Mouse (Mus musculus) retina, postnatal 1 day (tissue): Measurements from ENCODE around the gene Ttc9c.

Experiments used
- DNase-seq: peaks from one replicate; pipeline ENCODE4 v3.0.0-alpha.2; 2012

The Ttc9c gene

DNA sequence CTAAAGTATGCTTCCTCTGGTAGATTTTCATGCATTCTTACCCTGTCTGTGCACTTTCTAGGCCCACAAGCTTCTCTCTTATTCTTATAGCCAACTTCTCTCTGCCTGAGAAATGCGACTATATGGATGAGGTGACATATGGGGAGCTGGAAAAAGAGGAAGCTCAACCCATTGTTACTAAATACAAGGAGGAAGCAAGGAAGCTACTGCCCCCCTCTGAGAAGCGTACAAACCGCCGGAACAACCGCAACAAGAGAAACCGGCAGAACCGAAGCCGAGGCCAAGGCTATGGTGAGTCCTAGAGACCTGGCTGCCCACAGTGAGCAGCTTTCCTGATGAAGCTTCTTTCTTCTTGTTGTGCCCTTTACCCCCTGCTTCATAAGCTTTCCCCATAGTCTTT is 10.5 kb upstream of the Ttc9c start, which contains the start of gene AC129217.1:
Gene AC129217.1 (plus strand): TSS at position 114 of the 400 bp plus-strand sequence.
- no peak for DNase-seq

DNA sequence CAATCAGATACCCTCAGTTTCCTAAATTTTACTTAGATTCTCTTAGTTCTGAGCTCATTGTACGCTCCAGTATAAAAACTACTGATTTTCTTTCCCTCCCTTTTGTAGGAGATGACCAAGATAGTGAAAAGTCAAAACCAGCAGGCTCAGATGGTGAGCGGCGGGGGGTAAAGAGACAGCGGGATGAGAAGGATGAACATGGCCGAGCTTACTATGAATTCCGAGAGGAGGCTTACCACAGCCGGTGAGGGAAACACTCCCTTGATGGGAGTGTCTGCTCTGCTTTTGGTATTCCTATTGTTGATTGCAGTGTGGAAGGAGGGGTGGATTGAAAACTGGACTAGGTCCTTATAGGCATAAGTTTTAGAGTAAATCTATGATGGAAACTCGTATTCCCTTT is 3.6 kb upstream of the Ttc9c start:
- DNase-seq, result no peak

DNA sequence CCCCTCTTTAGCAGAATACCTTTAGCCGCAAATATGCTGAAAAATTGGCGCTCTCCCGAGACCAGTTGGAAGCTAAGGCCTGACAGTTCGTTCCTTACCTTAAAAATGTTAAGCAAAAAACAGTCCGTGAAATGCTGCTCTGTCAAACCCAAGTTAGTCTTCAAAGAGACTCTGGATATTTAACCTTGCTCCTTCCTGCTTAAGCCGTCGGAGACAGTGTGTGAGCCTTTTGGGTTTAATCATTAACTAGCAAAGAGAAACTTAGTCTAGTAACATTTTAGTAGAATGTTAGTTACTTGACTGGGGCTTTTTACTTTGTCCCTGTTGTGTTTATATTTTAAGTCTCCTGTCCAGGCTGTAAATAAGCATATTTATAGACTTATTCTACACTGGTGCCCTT is 2.0 kb upstream of the Ttc9c start:
- DNase-seq, result no peak

DNA sequence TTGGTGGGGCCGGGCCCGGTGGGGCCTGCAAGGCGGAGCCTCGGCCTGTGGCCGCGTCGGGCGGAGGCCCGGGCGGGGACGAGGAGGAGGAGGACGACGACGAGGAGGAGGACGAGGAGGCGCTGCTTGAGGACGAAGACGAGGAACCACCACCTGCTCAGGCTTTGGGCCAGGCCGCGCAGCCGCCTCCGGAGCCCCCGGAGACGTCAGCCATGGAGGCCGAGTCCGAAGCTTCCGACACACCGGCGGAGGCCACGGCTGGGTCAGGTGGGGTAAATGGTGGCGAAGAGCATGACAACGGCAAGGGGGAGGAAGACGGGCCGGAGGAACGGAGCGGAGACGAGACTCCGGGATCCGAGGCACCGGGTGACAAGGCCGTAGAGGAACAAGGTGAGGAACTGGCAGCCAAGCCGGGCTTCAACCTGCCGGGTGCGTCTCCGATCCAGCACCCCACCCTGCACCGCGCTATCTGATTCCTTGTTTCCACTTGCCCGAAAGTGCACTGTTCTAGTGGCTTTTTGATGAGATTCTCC is 1.4 kb upstream of the Ttc9c start:
- DNase-seq, result no peak

DNA sequence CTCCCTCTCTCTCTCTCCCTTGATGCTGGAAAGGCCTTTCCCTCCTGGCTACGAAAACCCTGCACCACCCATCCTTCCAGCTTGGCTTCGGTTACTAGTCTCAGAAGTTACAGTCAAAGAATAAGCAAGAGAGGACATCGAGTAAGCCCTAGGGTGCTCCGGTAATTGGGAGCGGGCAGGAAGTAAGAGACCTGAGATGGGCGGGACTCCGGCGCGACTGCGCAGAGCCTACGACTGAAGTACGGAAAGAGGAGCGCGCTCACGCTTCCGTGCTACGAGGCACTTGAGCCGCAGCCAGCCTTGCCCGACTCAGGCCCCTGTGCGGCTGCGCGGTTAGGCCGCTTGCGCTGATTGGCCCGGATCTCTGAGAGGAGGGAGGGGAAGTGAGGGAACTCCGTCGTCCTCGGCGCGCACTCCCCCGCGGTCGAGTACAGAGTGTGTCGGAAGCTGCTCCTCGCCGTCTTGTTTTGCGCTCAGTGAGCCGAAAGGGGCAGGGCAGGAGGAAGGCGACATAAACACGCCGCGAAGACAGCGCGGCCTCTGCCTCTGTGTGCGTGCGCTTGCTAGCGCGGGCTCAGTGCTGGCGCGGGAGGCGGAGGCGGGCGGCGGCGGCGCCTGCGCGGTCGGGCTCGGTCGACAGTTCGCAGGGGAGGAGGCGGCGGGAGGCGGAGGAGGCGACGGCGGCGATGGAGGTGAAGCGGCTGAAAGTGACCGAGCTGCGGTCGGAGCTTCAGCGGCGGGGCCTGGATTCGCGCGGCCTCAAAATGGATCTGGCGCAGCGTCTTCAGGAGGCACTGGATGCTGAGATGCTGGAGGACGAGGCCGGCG is 677 bp upstream of the Ttc9c start, which contains the start of gene Hnrnpul2:
Gene Hnrnpul2 (plus strand): TSS at position 415 of the 828 bp plus-strand sequence.
- peak; percentile 99 for DNase-seq

DNA sequence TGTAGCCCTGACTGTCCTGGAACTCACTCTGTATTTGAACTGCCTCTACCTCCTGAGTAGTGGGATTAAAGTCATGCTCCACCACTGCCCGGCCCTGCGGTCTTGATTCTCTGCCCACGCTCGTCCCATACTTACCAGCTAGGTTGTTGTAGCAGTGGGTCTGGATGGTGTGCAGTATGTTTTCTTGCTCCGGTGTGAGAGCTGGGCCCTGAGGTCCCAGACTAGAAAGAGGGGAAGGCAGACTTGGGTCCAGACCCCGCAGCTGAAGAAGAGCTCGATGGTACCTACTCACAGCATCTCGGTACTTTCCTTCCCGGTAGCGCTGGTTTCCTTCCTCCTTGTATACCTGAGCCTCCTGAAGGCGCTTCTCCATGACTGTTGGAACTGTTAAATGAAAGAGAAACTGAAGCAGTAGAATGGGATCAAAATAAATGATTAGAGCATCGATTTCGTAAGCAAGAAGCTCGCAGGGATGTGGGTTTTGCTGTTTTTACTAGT is 783 bp downstream of the Ttc9c start:
- DNase-seq, result no peak

DNA sequence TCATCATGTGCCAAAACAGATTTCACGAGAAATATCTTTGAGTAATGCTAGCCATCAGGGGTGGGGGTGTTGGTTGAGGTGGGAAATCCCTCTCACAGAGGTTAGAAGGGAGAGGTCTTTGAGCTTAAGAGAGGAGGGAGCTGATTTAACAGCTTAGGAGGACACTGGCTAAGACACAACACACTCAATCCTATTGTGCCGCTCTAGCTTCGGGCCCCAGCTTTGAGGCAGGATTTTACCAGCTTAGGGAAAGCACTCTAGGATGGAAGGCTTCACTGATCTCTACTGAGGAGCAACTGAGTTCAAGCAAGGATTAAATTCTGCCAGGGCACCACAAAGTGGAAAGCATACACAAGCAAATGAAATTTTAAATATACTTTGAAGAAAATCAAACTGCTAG is 2.1 kb downstream of the Ttc9c start:
- peak; percentile 82 for DNase-seq

DNA sequence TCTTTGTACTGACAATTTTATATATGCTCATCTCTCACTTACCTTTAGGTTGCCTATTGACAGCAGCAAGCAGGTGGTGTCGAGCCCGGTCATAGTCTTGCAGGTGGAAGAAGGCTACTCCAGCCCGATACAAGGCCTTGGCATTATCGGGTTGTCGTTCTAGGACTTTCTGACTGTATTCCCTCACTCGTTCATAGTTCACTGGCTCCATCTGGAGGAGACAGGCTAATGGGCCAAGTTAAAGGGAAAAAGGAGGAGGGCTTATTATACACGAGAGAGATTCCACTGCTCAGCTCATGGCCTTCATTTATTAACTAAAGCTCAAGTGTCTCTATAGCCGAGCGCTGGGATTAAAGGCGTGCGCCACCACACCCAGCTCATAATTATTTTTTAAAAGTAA is 3.3 kb downstream of the Ttc9c start:
- peak; percentile 61 for DNase-seq

DNA sequence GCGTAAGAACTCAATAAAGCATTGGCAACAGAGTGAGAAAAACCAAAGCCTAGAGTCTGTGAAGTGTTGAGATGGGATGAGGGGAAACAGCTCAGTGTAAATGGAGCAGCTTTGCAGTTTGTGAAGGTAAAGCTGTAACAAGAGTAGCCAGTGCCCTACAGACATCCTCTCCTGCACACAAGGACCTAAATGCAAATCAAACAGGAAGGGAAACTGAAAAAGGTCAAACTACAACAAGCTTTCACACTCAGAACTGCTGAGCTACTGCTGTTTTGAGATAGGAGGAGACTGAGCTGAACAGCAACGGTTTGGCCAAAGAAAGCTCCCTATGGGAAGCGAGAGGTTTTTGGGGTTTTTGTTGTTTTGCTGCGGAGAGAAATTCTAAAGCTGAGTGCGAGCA is 12.3 kb downstream of the Ttc9c start:
- no peak for DNase-seq

DNA sequence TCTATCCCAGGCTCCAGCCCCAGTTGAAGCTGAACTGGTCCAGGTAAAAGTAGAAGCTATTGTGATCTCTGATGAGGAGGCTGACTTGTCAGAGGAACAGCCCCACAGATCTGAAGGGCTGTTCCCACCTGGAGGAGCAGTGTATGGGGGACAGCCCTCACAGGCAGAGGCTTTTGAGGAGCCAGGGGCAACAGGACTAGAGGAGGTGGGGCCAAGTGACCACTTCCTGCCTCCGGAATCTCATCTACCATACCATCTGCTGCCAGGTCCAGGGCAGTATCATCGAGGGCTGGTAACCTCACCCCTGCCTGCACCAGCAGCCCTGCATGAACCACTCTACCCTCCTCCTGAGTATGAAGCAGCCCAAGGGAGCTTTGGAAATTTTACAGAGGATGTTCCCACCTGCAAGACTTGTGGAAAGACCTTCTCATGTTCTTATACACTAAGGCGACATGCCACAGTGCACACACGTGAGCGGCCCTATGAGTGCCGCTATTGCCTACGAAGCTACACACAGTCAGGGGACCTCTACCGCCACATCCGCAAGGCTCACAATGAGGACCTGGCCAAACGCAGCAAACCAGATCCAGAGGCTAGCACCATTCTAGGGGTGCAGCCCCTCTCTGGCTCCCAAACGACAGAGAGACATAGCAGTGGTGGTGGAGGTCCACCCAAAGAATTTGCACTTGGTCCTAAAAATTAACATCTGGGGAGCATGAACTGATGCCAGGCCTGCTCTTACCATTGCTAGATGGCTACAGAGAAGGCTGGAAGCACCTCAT is 15.1 kb downstream of the Ttc9c start:
- DNase-seq, result no peak

DNA sequence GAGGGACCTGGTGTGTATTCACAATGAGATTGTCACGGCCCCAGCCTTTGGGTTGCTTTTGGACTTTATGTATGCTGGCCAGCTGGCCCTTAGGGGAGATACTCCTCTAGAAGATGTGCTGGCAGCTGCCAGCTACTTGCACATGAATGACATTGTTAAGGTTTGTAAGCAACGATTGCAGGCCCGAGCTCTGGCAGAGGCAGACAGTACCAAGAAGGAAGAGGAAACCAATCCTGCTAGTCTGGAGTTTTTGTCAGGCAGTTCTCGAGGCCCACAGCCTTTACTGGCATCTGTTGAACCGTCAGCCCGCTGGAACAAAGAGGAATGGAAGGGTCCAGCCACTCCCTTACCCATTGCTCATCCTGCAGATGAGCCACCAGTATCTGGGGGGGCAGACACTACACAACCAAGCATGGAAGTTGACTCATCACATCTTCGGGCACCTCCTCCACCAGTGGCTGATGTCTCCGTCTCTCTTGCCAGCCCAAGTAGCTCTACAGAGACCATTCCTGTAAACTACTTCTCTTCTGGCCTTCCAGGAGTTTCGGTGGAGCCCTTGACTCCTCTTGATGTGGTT is 15.8 kb downstream of the Ttc9c start:
- DNase-seq, result no peak

DNA sequence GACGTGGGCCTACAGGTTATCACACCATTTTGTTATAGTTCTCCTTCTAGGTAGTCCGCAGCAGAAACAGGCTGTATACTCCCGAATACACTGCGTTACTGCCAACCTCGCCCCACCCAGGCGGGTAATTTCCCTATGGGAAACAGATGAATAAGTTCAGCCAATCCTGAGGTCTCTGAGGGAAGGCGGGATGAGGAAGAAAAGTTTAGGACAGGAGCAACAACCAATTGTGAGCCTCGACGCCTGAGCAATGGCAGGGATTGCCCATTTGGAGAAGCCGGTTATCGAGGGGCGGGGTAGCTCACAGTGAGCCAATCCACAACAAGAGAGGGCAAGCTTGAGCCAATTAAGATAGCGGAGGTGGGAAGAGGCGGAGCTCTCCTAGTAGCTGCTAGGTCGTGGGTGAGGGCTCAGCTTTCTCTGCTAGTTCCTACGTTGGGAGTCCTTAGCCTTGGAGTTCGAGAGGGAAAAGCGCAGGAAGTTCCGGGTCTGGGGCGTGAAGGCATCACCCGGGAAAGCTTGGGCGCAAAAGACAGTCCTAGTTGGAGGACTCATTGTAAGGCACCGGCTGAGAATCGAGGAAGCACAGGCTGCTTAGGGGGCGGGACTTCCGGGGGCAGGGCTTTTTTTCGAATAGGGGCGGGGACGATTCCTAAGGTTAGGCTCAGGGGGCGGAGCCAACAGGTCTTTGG is 16.9 kb downstream of the Ttc9c start, which contains the start of gene Zbtb3:
Gene Zbtb3 (plus strand): TSS at position 426 of the 692 bp plus-strand sequence.
- DNase-seq, result peak; percentile 99

DNA sequence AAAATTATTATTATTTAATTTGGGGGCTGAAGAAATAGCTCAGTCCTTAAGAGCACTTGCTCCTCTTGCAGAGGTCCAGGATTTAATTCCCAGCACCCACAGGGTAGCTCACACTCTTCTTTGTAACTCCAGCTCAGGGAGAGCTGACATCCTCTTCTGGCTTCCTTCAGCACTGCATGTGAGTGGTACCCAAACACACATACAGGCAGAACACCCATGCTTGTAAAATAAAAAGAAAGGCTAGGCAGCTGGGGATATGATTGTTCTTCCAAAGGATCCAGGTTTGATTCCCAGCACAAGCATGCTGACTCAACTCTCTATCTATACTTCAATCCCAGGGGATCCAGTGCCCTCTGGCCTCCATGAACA is 20.2 kb downstream of the Ttc9c start:
- no peak for DNase-seq

DNA sequence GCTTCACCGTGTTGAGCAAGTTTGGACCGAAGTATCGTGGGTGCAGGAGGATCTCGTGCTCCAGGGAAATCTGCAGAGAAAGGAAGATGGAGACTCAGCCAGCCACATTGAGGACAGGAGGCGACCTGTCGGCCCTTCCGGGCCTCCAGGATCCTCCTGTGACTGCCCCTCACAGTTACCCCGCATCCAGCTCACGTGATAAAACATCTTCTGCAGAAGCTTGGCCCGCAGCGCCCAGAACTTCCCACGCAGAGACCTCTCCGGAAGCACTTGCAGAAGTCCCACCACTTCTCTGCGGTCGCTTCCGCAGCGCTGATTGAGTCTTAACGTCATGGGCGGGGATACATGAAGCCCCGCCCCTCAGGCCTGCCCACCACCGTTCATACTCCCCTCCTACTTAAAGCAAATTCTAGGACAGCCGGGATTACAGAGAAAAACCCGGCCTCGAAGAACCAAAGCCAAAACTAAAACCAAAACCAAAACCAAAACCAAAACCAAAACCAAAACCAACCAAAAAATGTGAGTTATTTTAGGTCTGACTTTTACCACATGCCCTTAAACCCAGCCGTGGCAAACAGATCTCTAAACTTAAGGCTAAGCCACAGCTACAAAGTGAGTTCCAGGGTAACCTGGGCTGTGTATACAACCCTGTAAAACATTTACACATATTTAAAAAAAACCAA is 20.7 kb downstream of the Ttc9c start, which contains the start of gene Polr2g:
Gene Polr2g (minus strand): TSS at position 314 of the 683 bp plus-strand sequence.
- DNase-seq, result peak; percentile 95

DNA sequence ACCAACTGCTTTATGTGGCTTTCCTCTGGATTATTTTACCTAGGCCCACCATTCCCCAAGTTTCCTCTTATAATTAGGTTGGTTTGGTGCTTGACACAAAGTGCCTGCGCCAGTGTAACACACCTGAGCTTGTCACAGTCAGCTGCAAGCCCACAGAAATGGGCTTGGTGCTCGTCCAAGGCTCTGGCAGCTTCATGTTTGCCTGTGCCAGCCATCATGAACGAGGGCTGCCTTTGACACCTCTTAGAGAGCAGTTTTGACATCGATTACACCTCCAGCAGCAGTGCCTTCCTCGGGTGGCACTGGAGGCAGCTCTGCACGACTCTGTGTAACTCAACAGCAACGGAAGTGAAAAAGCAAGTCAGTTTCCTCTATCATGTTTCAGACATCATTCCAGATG is 29.0 kb downstream of the Ttc9c start:
- DNase-seq, result no peak

DNA sequence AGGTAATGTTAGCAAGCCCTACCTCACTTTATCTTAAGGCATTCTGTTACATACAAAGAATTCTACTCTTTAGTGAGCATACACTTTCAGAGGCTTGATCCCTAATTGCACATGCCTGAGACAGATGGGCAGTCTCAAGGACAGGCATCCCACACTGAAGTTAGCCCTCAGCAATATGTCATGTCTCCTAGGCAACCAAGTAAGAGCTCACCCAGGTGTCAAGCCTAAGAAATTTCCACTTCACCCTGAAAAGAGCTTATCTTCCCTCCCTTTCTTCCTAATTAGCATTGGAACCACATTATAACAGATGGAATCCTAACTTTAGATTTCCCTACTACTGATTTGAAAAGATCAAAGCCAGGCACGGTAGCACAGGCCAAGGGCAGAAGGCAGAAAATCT is 30.0 kb downstream of the Ttc9c start:
- no peak for DNase-seq

DNA sequence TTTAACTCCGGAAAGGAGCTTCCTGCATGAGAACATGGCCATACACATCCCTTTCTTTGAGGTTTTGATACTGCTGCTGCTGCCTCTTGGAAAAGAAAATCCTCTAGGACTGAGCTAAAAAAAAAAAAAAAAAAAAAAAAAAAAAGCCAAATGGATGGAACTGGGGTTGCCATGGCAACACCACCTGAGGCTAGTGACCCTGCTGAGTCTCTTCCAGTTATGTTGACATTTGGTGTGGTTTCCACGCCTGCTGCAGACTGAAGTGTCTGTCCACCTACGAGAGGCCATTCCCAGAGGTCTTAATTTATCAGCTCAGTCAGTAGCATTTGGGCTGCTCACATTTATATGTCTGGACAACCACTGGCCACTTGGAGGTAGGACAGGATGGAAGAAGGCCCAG is 30.6 kb downstream of the Ttc9c start:
- DNase-seq, result peak; percentile 80

DNA sequence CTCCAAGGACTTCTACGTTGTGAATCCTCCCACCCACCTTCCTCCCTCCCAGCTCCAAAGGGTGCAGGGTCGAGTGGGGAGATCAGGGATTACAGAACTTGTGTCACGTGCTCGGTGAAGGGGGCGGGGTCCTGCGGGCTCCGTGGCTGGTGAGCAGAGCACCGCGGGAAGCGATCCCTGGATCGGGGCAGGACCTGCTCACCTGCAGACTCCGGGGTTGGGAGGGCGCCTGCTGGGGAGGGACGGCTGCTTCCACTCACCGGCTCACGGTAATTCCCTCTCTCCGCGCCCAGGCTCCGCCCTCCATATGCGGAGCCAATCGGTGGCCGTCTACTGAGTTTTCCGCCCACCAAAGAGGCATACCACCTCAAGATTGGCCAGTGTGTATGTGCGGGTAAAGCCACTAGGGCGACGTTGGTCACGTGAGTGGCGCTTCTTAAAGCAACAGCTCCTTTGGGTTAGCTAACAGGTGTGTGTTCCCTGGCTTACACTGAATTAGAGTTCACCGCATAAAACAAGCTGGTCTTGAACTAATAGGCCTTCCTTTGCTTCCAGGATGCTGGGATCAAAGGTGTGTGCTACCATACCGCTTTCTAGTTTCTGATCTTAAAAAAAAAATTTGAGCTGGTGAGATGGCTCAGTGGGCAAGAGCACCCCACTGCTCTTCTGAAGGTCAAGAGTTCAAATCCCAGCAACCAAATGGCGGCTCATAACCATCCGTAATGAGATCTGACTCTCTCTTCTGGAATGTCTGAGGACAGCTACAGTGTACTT is 32.9 kb downstream of the Ttc9c start, which contains the start of gene Taf6l:
Gene Taf6l (minus strand): TSS at position 410 of the 774 bp plus-strand sequence.
- peak; percentile 97 for DNase-seq

DNA sequence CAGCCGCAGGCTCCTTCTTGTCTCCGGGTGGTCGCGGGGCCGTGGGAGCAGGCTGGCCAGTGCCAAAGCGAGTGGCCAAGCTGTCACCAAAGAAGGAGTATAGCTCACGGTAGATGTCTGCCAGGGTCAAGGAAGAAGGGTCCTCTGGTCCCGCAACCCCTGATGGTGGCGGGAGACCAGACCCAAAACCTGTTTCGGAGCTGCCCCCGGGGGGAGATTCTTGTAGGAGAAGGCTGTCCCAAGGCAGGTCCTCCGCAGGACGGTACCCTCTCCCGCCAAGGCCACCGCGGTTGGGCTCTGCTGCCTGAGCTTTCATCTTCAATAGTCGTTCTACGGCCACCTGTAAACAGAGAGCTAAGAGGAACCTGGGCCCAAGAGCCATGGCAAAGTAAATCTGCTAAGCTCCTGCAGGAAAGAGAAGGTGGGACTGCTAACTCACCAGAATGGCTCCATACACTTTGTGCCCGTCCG is 44.1 kb downstream of the Ttc9c start:
- no peak for DNase-seq

DNA sequence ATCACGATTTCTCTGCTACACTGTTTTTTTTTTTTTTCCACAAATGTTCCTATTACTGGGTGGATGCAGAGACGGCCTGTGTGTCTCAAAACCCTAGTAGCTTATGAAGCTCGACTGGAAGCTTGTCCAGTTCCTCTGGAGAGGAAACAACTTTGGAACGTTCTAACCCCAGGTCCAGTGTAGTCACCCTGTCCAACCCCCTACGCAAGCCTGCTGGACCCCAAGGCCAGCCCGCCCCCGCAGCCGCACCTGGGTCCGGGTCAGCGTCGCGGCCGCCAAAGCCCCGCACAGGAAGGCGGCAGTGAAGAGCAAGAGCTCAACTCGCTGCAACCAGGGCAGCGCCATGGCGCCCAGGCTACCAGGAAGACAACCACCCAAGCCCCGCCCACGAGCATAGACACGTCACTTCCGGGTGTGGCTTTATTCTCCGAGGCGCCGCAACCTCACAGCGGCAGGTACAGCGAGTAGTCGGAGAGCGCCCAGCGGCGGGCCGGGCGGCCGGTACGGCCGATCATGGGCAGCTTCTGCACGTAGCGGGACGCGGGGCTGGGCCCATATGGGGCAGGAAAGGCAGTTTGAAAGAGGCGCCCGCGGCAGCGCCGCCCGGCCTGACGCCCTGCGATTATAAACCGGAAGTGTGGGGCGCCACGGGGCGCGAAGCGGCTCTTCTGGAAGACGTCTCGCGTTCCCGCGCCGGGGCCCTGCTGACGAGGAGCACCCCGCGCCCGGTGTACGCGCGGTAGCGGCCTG is 44.9 kb downstream of the Ttc9c start, which contains the start of gene Tmem179b:
Gene Tmem179b (minus strand): TSS at position 382 of the 750 bp plus-strand sequence.
- peak; percentile 97 for DNase-seq
